Mouse (Mus musculus) gastrocnemius, postnatal 14 days (tissue): ENCODE measurements around the gene Ptk6. TPM values are rescaled to one million over a fixed set of nuclear protein-coding genes. Genes with fewer than 3 reads are reported as not detected.
A peak's percentile ranks its signal among the peaks of the same experiment; 100 is the strongest.

Experiments
- DNase-seq: peaks from one replicate; pipeline ENCODE4 v3.0.0; 2021; ENCODE audit warnings: mixed read lengths
- intact Hi-C: fragments of 180-260 bp; cut with DNase I; formaldehyde crosslinking; loops from one replicate; pipeline ENCODE4 v1.15.1; 2025; ENCODE audit warnings: low total_unique reads
- long read RNA-seq, 2 experiments: library from polyadenylated mRNA; stranded (forward); transcript quantifications; one replicate each; pipeline ENCODE4 v2.0.0; 2021
- total RNA-seq, 2 experiments: library from RNA; stranded (reverse); gene quantifications; 2 replicates each; pipeline ENCODE4 v1.2.3; 2021

Gene Ptk6
- total RNA-seq = not detected
- long read RNA-seq, experiment 1 = 0 reads
- long read RNA-seq, experiment 2 = 0 reads

DNA sequence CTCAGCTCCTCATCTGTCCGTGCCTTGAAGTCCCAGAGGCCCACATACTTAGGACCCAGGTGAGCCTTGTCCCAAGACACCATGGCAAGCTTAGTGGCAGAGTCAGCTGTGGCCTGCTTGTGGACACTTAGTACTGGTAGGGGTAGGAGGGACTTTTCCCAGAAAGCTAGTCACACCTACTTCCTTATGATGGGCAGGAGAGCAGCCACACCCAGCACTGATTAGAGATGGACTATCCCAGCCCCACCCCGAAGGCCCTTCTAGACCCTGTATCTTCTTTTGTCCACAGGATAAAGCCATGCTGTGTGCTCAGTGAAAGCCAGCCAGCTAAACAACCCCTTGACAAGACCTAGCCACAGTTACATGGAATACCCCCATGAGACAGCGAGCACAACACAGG, at the start of gene Ptk6:
Ptk6 (minus strand) TSS at position 368 of the 400 bp plus-strand sequence.
- intact Hi-C loops = no loop called here
- DNase-seq = no peak

DNA sequence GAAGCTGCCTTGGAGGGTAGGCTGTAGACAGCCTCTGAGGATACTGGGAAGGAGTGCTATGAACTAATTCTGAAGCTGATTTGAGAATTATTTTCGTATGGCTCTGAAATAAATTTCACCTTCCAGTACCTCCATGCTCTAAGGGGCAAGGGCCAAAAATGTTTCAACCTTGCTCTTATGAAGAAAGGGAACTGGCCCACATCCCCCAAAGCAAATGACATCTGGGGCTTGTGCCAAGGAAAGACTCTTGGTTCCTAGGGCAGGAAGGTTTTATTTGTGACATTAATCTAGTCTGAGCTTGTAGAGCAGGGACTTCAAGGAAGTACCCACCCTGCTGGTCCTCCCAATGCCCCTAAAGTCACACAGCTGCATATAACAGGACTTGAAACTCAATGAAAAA, 49.3 kb upstream of the Ptk6 start:
- no peak for DNase-seq
- intact Hi-C loops = no loop called here

DNA sequence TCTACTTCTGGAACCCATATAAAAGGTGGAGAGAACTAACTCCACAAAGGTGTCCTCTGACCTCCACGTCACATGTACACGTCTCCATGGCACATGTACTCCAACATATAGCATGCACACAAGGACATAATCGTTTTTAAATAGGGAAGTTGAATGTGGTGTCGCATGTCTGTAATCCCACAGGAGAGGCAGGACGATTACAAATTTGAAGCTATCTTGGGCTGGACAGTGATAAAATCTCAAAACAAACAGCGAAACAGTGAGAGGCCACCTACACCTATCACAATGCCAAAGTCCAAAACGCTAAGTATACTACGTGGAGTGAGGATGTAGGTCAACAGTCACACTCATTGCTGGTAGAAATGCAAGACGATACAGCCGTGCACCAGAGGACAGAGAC, 46.6 kb upstream of the Ptk6 start:
- DNase-seq = no peak
- intact Hi-C loops = no loop called here

DNA sequence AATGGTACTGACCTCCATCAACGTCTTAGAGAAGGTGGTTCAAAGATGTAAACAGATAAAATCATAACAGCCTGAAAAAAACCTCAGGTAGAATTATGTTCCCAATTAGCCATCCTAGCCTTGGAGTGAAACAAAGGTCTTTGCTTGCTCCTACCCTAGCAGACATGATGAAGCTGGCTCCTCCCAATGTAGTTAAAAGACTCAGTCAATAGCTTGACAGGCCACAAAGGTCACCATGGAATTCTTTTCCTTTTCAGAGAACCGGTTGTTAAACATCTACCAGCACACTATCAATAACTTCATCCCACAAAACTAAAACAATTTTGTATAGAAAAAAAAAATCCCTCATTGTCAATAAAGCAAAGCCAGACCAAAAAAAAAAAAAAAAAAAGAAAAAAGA, 42.4 kb upstream of the Ptk6 start:
- intact Hi-C loops = no loop called here
- no peak for DNase-seq

- DNase-seq = peak; percentile 40
- intact Hi-C loops = no loop called here
Observed at GRCm38 (mm10) chr2:181243706-181244394, 41.3 kb upstream of the Ptk6 start.

DNA sequence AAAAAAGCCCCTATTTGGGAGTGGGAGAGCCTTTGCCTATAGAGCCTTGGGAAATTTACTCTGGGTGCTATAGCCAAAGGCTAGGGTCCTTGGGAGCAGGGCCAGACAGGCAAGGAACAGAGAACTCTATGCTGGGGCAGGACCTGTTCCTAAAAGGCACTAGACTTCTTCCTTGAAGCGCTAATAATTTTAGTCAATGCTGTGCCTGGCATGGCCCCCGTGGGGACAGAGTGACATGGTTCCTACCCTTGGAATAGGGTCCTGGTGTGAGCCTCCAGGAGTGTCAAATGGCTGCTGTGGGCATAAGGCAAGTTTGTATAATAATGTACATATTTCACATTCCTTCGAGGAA, 39.7 kb upstream of the Ptk6 start:
- no peak for DNase-seq
- intact Hi-C loops = no loop called here

GRCm38 (mm10) chr2:181241602-181242313, 39.2 kb upstream of the Ptk6 start, which contains the start of gene Helz2:
TSS of gene Helz2 (minus strand) at chr2:181242027.
- peak; percentile 34 for DNase-seq
- intact Hi-C loops = no loop called here

- DNase-seq = no peak
- intact Hi-C loops = no loop called here
Observed at GRCm38 (mm10) chr2:181240806-181241440, 38.3 kb upstream of the Ptk6 start.

- intact Hi-C loops = no loop called here
- DNase-seq = no peak
Observed at GRCm38 (mm10) chr2:181239261-181239660, 36.7 kb upstream of the Ptk6 start.

GRCm38 (mm10) chr2:181238861-181239260, 36.3 kb upstream of the Ptk6 start:
- no peak for DNase-seq
- intact Hi-C loops = no loop called here

GRCm38 (mm10) chr2:181238091-181238610, 35.6 kb upstream of the Ptk6 start:
- DNase-seq = no peak
- intact Hi-C loops = no loop called here

DNA sequence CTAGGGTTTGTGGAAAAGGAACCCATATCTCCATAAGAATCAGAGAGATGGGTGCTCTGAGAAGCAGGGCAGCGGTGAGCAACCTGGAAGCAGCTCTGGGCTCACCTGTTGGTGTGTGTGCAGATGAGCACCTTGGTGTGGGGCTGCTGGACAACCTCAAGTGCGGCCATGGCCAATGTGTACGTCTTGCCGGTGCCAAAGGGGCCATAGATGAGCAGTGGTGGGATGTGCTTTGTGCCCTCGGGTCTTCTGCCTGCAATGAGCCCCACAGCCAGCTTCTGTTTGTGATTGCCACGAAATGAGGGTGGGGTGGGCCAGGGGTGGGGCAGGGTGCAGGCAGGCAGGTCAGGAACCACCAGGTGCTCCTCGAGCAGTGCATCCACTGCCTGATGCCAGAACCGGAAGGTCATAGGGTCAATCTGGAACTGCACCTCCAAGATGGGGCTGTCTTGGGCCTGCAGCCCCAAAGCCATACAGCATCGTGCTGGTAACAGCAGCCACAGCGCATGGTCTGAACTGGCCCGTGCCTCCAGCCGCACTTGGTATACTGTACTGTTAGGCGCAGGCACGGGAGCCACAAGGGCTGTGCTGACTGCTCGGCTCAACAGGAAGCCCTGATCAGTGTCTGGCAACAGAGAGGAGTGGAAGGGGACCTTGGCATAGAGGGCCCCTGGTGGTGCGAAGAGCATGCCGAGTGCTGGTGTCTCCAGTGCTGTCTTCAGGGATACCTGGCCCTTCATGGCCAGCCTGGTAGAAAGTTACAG, 34.8 kb upstream of the Ptk6 start:
- intact Hi-C loops = no loop called here
- no peak for DNase-seq

GRCm38 (mm10) chr2:181235681-181236566, 33.3 kb upstream of the Ptk6 start:
- DNase-seq = no peak
- intact Hi-C loops = no loop called here

DNA sequence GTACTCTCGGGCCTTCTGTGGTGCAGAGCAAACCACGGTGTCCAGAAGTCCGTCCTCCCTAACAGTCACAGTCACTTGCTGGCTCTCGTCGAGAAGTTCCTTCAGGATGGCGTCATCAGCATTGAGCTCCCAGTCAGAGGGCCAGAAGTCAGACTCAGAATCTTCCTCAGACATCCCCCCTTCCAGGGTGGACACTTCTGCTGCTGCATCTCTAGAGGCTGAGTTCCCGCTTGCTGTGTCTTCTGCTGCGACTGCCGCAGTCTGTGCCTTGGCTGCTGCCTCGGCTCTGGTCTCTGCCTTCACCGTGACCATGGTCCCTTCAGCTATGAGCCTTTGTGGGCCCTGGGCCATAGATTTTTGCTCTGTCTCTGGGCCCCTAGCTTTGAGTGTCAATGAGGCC, 32.1 kb upstream of the Ptk6 start:
- no peak for DNase-seq
- intact Hi-C loops = no loop called here

- DNase-seq = no peak
- intact Hi-C loops = no loop called here
Observed at GRCm38 (mm10) chr2:181233443-181233842, 30.9 kb upstream of the Ptk6 start.

DNA sequence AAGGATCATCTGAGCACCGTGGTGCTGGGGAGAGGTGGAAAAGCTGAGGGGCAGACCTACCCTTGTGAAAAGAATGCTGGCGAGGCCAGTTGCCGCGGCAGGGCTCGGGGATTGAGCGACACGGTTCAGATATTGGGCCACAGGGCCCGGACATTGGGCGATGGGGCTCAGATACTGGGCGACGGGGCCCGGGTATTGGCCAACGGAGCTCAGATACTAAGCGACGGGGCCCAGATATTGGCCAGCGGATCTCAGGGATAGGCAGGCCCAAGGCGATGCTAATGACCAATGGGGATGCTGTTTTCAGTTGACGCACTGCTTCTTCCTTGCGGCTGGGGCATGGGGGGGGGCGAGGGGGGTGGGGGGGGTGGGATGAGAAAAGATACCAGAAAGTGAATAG, 28.6 kb upstream of the Ptk6 start:
- DNase-seq = no peak
- intact Hi-C loops = no loop called here

DNA sequence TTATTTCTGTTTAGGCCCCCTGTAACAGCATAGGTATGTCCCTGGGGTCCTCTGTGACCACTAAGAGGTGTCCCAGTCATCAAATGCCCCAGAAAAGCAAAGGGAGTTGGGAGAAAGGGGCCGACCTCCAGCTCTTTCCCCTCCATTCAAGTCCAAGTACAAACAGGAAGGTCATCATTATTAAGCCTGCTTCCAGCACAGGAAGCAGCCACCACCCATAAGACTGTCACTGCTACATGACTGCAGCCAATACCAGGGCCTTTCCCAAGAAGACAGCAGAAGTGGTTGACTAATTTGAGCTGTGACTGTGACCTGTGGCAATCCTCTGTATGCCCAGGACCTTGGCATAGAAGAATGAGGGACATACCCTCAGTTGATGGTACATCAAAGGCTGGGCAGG, 25.7 kb upstream of the Ptk6 start:
- no peak for DNase-seq

GRCm38 (mm10) chr2:181227122-181227521, 24.5 kb upstream of the Ptk6 start:
- DNase-seq = no peak
- intact Hi-C loops = no loop called here

More for the DNA sequence above, 25.7 kb upstream of the Ptk6 start:
- intact Hi-C loops = no loop called here

- intact Hi-C loops = no loop called here
Observed at GRCm38 (mm10) chr2:181224994-181225393, 22.4 kb upstream of the Ptk6 start.

More at GRCm38 (mm10) chr2:181224994-181225393, 22.4 kb upstream of the Ptk6 start:
- no peak for DNase-seq
